Mouse (Mus musculus) lung, postnatal 0 days (tissue): ENCODE data around the gene Prph.

Experiments used
- CTCF ChIP-seq: IDR thresholded peaks from 2 replicates; pipeline ENCODE4 v1.5.1; 2016; ENCODE audit warnings: antibody characterized with exemption, mild to moderate bottlenecking
- EP300 ChIP-seq: IDR thresholded peaks from 2 replicates; pipeline ENCODE4 v1.6.1; 2016; ENCODE audit warnings: antibody characterized with exemption, mild to moderate bottlenecking, control low read depth

DNA sequence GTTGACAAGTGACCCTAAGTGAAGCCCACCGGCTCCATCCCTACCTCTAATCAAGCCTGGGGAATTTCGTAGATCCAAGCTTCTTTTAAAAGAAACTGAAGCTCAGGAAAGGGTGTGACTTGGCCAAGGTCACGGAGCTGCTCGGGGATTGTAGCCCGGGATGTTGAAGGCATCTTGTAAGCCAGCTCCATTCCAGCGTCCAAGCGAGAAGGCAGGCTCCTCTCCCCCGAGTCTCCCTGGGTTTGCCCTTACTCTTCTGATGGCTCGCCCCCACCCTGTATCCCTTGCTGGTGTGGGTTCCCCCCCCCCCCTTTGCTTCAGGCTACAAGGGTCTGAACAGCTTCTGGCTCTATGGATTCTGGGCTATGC, 43.5 kb downstream of the Prph start:
- TF ChIP-seq CTCF: no peak
- TF ChIP-seq EP300: no peak
